Mouse (Mus musculus): Measurements from ENCODE around the gene Man1a. TPM values are rescaled to one million over a fixed set of nuclear protein-coding genes. Genes with fewer than 3 reads are reported as not detected.
A peak's percentile ranks its signal among the peaks of the same experiment; 100 is the strongest.

The Man1a gene
- polyA plus RNA-seq, 1 experiment from 2014 or later: 3.8 TPM

GRCm38 (mm10) chr10:54034779-54035178 lies 41.6 kb downstream of the Man1a start:
- no peak overlapping the region for H3K27ac ChIP-seq (ENCODE audit: low read length)
- peak; percentile 43 for ATAC-seq
- H3K36me3 ChIP-seq (ENCODE audit: control insufficient read depth, insufficient read depth): no peaks in the 10 kb centered on the region
- H3K4me2 ChIP-seq (ENCODE audit: low read length): no peak overlapping the region
- H3K4me3 ChIP-seq (replicated peaks; ENCODE audit: low read length): no peak overlapping the region
- no peak overlapping the region for H3K9ac ChIP-seq (replicated peaks; ENCODE audit: low read depth, low read length)
- no peaks in the 10 kb centered on the region for H3K4me1 ChIP-seq (replicated peaks; ENCODE audit: control insufficient read depth, insufficient read depth, low read length)
- WGBS: 47% methylated on average over 2 of the region's 2 CpGs
- no peaks in the 10 kb centered on the region for H3K27me3 ChIP-seq (replicated peaks; ENCODE audit: control insufficient read depth, insufficient read depth, low read length)
- no peaks in the 10 kb centered on the region for H3K9me3 ChIP-seq (ENCODE audit: control insufficient read depth, low read length)

DNA sequence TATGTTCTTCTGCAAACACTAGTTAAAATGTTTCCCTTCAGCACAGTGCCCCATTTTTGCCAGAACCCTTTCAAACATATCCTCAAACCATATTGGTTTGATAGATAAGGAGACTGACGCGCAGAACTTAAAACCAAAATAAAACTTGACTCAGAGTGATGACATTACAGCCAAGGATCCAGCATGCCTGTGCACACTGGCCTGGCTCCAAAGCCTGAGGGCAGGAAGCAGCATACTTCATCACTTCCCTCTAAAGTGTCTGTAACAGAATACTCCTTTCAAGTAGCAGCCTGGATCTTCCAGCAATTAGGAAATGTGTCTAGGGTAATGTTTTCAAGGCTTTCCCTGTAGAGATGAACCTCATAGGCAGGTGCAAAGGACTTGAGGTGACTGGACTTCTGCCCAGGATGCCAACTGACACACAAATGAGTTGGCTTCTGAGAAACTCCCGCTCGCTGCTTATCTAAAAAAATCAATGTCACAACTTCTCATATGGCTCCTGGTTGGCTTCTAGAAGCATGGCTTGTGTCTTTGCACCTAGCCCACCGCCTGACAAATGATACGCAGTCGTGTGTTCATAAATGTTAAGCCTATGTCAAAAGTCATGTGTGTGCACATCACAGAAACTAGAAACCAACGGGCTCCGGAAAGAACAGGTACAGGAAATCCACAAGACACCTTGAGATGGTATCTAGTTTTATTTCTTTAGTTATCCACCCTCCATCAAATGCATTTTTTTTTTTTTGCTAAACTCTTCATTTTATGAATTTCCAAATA lies 43.9 kb downstream of the Man1a start:
- Histone ChIP-seq H3K27me3 (replicated peaks; ENCODE audit: control insufficient read depth, insufficient read depth, low read length) (no peaks in the 10 kb centered on the region), H3K27ac (ENCODE audit: low read length) (no peak overlapping the region), H3K4me2 (ENCODE audit: low read length) (no peak overlapping the region), H3K4me3 (replicated peaks; ENCODE audit: low read length) (no peak overlapping the region), H3K9ac (replicated peaks; ENCODE audit: low read depth, low read length) (no peak overlapping the region), H3K9me3 (ENCODE audit: control insufficient read depth, low read length) (no peaks in the 10 kb centered on the region), H3K36me3 (ENCODE audit: control insufficient read depth, insufficient read depth) (no peaks in the 10 kb centered on the region), H3K4me1 (replicated peaks; ENCODE audit: control insufficient read depth, insufficient read depth, low read length) (no peaks in the 10 kb centered on the region)
- WGBS: 92% methylated on average over 9 of the region's 9 CpGs
- ATAC-seq: no peak

- H3K9ac ChIP-seq (replicated peaks; ENCODE audit: low read depth, low read length): no peak overlapping the region
- H3K4me2 ChIP-seq (ENCODE audit: low read length): no peak overlapping the region
- H3K4me1 ChIP-seq (replicated peaks; ENCODE audit: control insufficient read depth, insufficient read depth, low read length): no peaks in the 10 kb centered on the region
- no peak overlapping the region for H3K27ac ChIP-seq (ENCODE audit: low read length)
- no peak overlapping the region for H3K4me3 ChIP-seq (replicated peaks; ENCODE audit: low read length)
- H3K9me3 ChIP-seq (ENCODE audit: control insufficient read depth, low read length): no peaks in the 10 kb centered on the region
- no peaks in the 10 kb centered on the region for H3K36me3 ChIP-seq (ENCODE audit: control insufficient read depth, insufficient read depth)
- no peak for ATAC-seq
- 94% methylated on average over 4 of the region's 4 CpGs for WGBS
- H3K27me3 ChIP-seq (replicated peaks; ENCODE audit: control insufficient read depth, insufficient read depth, low read length): no peaks in the 10 kb centered on the region
Measured at GRCm38 (mm10) chr10:54028866-54029265, 47.5 kb downstream of the Man1a start.

- H3K4me1 ChIP-seq (replicated peaks; ENCODE audit: control insufficient read depth, insufficient read depth, low read length): no peaks in the 10 kb centered on the region
Measured at GRCm38 (mm10) chr10:54026738-54027427, 49.5 kb downstream of the Man1a start.

DNA sequence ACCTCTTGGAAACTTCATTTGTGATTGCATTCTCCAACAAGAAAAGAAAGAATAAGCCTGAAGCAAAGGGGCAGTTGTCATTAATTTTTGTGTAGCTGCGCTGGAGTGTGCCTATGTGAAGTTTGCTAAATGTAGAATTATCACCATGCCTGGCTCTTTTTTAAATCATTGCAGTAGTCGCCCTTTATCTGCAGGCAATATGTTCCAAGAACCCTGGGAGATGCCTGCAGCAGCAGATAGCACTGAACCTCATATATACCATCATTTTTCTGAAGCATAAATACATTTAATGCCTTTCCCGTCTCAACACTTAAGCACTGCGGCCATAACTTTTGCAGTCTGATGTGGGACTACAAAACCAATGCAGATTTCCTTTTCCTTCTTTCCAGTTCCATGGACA lies 50.3 kb downstream of the Man1a start:
- Histone ChIP-seq H3K27ac (ENCODE audit: low read length) (no peak overlapping the region), H3K4me1 (replicated peaks; ENCODE audit: control insufficient read depth, insufficient read depth, low read length) (no peaks in the 10 kb centered on the region), H3K4me2 (ENCODE audit: low read length) (no peak overlapping the region), H3K9ac (replicated peaks; ENCODE audit: low read depth, low read length) (no peak overlapping the region), H3K4me3 (replicated peaks; ENCODE audit: low read length) (no peak overlapping the region), H3K9me3 (ENCODE audit: control insufficient read depth, low read length) (no peaks in the 10 kb centered on the region), H3K36me3 (ENCODE audit: control insufficient read depth, insufficient read depth) (no peaks in the 10 kb centered on the region), H3K27me3 (replicated peaks; ENCODE audit: control insufficient read depth, insufficient read depth, low read length) (no peaks in the 10 kb centered on the region)
- WGBS: 92% methylated on average over 4 of the region's 4 CpGs
- no peak for ATAC-seq

More at GRCm38 (mm10) chr10:54026738-54027427, 49.5 kb downstream of the Man1a start:
- WGBS: 90% methylated on average over 5 of the region's 5 CpGs
- Histone ChIP-seq H3K4me2 (ENCODE audit: low read length) (no peak overlapping the region), H3K27ac (ENCODE audit: low read length) (no peak overlapping the region), H3K36me3 (ENCODE audit: control insufficient read depth, insufficient read depth) (no peaks in the 10 kb centered on the region), H3K4me3 (replicated peaks; ENCODE audit: low read length) (no peak overlapping the region), H3K9ac (replicated peaks; ENCODE audit: low read depth, low read length) (no peak overlapping the region), H3K9me3 (ENCODE audit: control insufficient read depth, low read length) (no peaks in the 10 kb centered on the region), H3K27me3 (replicated peaks; ENCODE audit: control insufficient read depth, insufficient read depth, low read length) (no peaks in the 10 kb centered on the region)
- no peak for ATAC-seq

- H3K4me3 ChIP-seq (replicated peaks; ENCODE audit: low read length): no peak overlapping the region
- H3K27me3 ChIP-seq (replicated peaks; ENCODE audit: control insufficient read depth, insufficient read depth, low read length): no peaks in the 10 kb centered on the region
- no peaks in the 10 kb centered on the region for H3K9me3 ChIP-seq (ENCODE audit: control insufficient read depth, low read length)
- H3K4me1 ChIP-seq (replicated peaks; ENCODE audit: control insufficient read depth, insufficient read depth, low read length): no peaks in the 10 kb centered on the region
- H3K9ac ChIP-seq (replicated peaks; ENCODE audit: low read depth, low read length): no peak overlapping the region
- H3K27ac ChIP-seq (ENCODE audit: low read length): no peak overlapping the region
- H3K36me3 ChIP-seq (ENCODE audit: control insufficient read depth, insufficient read depth): no peaks in the 10 kb centered on the region
- 85% methylated on average over 5 of the region's 5 CpGs for WGBS
- no peak for ATAC-seq
- no peak overlapping the region for H3K4me2 ChIP-seq (ENCODE audit: low read length)
Measured at GRCm38 (mm10) chr10:54017904-54018454, 58.4 kb downstream of the Man1a start.

GRCm38 (mm10) chr10:54014116-54014758 lies 62.2 kb downstream of the Man1a start:
- no peak for ATAC-seq
- Histone ChIP-seq H3K4me1 (replicated peaks; ENCODE audit: control insufficient read depth, insufficient read depth, low read length) (no peaks in the 10 kb centered on the region), H3K27me3 (replicated peaks; ENCODE audit: control insufficient read depth, insufficient read depth, low read length) (no peaks in the 10 kb centered on the region), H3K36me3 (ENCODE audit: control insufficient read depth, insufficient read depth) (no peaks in the 10 kb centered on the region), H3K9me3 (ENCODE audit: control insufficient read depth, low read length) (no peaks in the 10 kb centered on the region), H3K27ac (ENCODE audit: low read length) (no peak overlapping the region), H3K4me3 (replicated peaks; ENCODE audit: low read length) (no peak overlapping the region), H3K9ac (replicated peaks; ENCODE audit: low read depth, low read length) (no peak overlapping the region), H3K4me2 (ENCODE audit: low read length) (no peak overlapping the region)
- 65% methylated on average over 15 of the region's 15 CpGs for WGBS

GRCm38 (mm10) chr10:54013143-54013791 lies 63.1 kb downstream of the Man1a start:
- Histone ChIP-seq H3K9ac (replicated peaks; ENCODE audit: low read depth, low read length) (no peak overlapping the region), H3K27me3 (replicated peaks; ENCODE audit: control insufficient read depth, insufficient read depth, low read length) (no peaks in the 10 kb centered on the region), H3K4me3 (replicated peaks; ENCODE audit: low read length) (no peak overlapping the region), H3K36me3 (ENCODE audit: control insufficient read depth, insufficient read depth) (no peaks in the 10 kb centered on the region), H3K27ac (ENCODE audit: low read length) (no peak overlapping the region), H3K4me2 (ENCODE audit: low read length) (no peak overlapping the region), H3K4me1 (replicated peaks; ENCODE audit: control insufficient read depth, insufficient read depth, low read length) (no peaks in the 10 kb centered on the region), H3K9me3 (ENCODE audit: control insufficient read depth, low read length) (no peaks in the 10 kb centered on the region)
- ATAC-seq: no peak
- WGBS: 79% methylated on average over 11 of the region's 11 CpGs

DNA sequence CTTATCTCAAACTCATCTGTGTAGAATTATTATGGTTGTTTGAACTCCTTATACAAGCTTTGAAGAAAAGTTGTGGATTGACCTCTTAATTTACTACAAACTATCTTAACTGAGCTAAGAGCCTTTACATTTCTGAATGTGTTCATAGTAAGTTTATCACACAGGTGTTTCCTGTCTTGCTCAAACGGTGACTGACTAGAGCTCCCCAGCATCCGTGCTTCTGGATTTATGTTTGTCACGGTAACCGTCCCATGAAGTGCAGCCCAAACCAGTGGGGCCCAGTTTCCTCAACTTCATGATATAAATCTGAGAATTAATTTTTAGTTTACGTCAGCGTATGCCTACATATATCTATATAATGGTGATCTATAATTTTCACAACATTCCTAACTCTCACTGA lies 67.3 kb downstream of the Man1a start:
- H3K9ac ChIP-seq (replicated peaks; ENCODE audit: low read depth, low read length): no peak overlapping the region
- 94% methylated on average over 6 of the region's 6 CpGs for WGBS
- H3K27ac ChIP-seq (ENCODE audit: low read length): no peak overlapping the region
- H3K4me3 ChIP-seq (replicated peaks; ENCODE audit: low read length): no peak overlapping the region
- no peaks in the 10 kb centered on the region for H3K4me1 ChIP-seq (replicated peaks; ENCODE audit: control insufficient read depth, insufficient read depth, low read length)
- H3K9me3 ChIP-seq (ENCODE audit: control insufficient read depth, low read length): no peaks in the 10 kb centered on the region
- no peaks in the 10 kb centered on the region for H3K36me3 ChIP-seq (ENCODE audit: control insufficient read depth, insufficient read depth)
- ATAC-seq: no peak
- H3K27me3 ChIP-seq (replicated peaks; ENCODE audit: control insufficient read depth, insufficient read depth, low read length): no peaks in the 10 kb centered on the region
- no peak overlapping the region for H3K4me2 ChIP-seq (ENCODE audit: low read length)

All from forebrain, embryonic 16.5 days (tissue).